Mouse (Mus musculus) cerebellum, adult (tissue): ENCODE data around the gene Edc3.

Experiments used
- ATAC-seq: cut with Nextera tagmentation; 2 replicates; pipeline ENCODE4 v1.9.2; 2017; ENCODE audit warnings: mild to moderate bottlenecking, moderate library complexity, mixed read lengths; ENCODE audit not compliant: insufficient number of reproducible peaks, low FRiP score, low TSS enrichment

Gene Edc3

GRCm38 (mm10) chr9:57760416-57761146 is 52.2 kb downstream of the Edc3 start:
- ATAC-seq, result no peak

DNA sequence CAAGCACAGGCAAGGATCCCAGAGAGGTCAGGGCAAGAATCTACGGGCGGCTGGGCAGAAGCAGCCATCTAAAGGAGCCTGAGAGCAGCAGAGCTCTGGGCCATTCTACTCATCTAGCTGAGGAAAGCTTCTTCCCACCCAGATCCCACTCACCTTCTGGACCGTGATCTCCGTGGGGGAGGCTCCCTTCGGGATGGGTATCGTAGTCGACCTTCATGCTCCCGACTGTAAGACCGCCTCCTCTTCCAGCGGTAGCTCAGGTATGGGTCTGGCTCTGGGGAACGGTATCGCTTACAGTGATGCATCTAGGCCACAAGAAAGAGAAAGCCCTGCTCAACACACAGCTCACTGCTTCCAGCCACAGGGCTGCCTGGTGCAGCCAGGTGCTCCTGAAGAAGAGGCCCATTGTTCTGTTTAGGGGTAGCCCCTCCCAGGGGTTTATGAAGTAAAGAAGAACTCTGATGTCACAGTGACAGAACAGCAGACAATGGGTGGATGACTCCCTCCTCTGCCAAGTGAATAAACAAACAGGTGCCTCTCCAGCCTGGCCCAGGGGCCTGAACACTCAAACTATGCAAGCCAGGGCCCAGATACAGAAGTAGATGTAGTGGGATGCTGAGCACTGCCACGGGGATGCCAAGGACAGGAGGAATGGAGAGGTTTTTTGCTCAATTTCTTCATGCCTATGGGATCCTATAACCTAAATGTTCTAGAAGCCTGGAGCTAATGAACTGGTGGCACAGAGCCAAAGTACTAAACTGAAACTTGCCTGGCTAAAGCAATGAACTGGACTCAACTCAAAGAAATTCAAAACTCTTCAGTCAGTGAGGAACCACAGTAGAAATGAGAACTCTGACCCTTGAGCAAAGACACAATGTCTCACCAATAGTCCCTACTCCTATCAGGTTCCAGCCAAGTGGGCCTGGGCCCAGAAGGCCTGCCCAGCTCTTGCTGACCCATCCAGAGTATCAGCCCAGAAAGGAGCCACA is 53.5 kb downstream of the Edc3 start:
- ATAC-seq, result no peak

- no peak for ATAC-seq
Measured at GRCm38 (mm10) chr9:57762563-57762991, 54.2 kb downstream of the Edc3 start.

DNA sequence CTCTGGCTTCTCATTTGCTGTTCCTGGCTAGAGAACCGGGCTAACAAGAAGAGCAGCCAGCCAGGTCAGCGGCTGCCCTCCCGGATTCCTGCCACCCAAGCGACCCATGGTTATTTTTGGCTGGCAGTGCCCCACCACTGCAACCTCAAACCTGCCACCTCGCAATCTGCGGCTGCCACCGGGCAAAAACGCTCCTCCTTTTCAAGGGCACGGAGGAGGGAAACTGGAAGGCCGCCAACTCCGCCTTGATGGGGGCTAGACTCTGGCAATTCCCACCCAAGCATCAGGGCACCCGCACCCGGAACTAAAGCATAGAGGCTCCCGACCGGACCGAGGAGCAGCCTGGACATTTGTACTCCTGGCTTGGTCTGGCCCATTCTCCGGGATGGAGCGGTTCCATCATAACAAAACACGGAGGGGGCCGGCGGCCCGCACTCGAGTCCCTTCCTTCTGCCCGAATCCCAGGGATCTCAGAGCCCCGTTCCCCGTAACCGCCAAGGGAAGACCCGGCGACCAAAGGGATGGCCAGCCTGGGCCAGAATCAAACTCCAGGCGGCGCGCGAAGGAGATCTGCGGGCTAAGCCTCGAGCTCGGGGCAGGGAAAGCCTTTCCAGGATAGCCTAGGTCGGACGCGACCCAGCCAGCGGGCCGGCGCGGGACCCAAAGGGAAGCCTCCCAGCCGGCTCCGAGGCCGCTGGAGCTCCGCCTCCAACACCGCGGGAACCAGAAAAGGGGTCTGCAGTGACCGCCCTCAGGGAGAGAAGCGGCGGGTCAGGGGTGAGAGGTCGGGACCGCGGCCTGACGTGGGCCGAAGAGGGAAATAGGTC is 56.0 kb downstream of the Edc3 start:
- 0 out of 2 replicates have a peak, but pooled peaks have one; percentile 16 for ATAC-seq

GRCm38 (mm10) chr9:57764974-57765363 is 56.6 kb downstream of the Edc3 start:
- ATAC-seq, result peak; percentile 73

DNA sequence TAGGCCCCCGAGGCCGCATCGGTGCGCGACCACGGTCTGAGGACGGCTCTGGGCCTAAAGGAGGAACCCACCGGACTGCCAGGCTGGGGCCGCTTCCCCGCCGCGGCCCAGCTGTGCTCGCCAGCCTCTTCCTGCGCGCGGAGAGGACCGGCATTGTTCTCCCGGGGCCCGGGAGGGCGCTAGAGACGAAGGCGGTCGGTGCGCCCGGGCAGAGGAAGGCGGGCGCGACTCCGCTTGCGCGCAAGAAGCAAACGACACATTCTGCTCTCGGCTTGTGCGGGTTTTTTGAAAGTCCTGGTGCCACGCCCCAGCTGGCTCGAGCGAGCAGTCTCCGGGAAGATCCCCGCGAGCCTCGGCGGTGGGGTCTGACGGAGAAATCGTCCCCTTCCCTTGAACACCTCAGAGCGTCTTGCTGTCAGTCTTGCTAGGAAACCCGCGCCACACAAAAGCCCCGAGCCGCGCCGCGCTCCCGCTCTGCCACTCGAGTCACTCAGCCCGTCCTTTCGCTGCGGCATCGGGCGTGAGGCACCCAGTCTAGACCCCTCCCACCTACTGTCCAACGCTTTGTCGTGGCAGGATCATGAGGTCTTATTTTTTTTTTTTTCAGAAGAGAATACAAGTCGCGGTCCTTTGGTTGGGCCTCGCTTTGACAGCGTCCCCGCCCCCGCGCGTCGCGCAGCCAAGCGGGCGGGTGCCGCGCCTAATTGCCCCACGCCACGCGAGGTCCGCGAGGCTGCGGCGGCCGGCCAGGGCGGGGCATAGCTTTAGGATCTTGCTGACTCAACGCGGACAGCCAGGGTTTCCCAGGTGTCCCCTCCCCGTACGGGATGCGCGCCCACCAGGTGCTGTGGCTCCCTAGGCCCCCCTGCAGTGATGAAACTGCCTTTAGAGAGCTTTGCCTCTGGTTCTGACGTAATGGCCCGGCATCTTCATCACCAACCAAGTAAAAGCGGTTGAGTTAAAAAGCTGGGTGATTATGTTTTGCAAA is 57.3 kb downstream of the Edc3 start, which contains the start of gene Clk3:
Clk3 (minus strand) TSS at position 497 of the 988 bp plus-strand sequence.
- peak; percentile 13; the same call in 1 of the 2 replicates for ATAC-seq

DNA sequence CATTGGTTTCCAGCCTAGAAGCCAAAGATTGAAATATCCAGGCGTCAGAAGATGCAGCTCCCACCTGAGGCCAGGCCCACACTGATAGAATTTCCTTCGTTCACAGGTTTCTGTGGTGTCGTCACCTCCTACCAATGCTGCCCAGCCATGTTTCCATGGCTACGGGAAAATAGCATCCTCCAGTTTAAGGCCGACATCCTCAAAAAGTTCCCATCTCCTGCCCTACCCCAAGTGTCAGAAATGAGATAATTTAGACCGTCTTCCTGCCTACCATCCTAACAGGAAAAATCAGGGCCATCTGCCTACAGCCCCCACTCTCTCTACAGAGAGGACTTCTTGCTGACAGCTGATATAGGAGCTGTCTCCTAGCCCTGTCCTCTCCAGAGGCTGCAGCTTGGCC is 58.1 kb downstream of the Edc3 start:
- no peak for ATAC-seq

- ATAC-seq, result no peak
Measured at GRCm38 (mm10) chr9:57767231-57767630, 58.9 kb downstream of the Edc3 start.

DNA sequence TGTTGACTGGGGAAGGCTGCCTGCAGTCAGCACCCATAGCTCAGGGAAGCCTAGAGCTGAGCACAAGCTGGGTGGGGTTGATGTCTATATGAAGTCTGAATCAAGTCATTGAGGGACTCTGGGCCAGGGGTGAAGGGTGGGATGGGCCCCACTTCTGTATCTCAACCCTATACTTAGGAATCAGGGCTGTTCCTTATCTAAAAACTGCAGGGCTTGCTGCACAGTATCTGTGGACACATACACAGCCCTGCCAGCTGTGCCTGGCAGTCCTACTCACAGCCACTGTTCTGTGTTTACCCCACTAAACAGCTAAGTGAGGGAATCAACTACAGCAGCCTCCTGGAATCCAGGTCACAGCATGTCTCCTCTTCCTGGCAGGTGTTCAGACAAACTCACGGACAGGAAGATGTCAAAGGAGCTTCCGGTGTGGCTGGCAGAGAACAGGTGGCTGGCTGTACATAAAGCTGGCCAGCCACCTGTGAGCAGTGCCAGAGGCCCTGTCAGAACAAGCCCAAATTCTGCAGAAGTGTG is 61.3 kb downstream of the Edc3 start:
- no peak for ATAC-seq

GRCm38 (mm10) chr9:57770214-57770613 is 61.9 kb downstream of the Edc3 start:
- ATAC-seq, result no peak

DNA sequence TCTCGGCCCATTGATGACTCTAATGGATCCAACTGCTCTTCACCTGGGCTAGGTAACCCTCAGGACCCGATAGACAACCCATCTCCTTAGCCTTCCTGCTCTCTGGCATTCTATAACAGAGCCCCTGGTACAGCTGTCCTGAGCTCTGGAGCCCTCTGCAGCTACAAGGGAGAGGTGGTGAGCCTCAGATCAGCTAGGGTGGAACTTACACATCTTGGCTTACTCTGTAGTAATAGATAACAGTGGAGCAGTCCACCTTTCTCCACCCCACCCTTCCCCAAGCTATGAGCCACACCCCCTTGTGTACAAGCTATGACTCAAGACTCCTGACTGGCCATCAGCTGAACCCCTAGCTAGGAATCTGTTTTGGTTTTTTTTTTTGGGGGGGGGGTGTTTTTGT is 62.5 kb downstream of the Edc3 start:
- no peak for ATAC-seq

- ATAC-seq, result no peak
Measured at GRCm38 (mm10) chr9:57773754-57774153, 65.4 kb downstream of the Edc3 start.

GRCm38 (mm10) chr9:57774168-57774567 is 65.8 kb downstream of the Edc3 start:
- no peak for ATAC-seq

DNA sequence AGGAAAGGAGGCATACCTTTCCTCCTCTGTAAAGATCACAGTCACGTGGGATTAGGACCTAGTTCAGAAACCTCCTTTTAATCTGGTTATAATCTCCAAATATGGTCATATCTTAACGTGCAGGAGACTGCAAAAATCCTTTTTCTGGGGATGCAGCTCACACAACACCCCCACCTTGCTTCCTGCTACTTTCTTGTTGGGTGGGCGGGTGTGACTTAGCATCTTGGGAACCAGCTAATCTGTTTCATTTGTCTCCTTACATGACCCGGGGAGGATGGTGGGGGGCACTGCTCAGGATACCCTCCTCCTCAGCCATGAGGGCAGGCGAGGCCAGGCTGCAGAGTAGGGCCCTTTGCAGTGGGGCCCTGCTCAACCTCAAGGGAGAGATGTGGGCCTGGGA is 66.7 kb downstream of the Edc3 start:
- no peak for ATAC-seq

DNA sequence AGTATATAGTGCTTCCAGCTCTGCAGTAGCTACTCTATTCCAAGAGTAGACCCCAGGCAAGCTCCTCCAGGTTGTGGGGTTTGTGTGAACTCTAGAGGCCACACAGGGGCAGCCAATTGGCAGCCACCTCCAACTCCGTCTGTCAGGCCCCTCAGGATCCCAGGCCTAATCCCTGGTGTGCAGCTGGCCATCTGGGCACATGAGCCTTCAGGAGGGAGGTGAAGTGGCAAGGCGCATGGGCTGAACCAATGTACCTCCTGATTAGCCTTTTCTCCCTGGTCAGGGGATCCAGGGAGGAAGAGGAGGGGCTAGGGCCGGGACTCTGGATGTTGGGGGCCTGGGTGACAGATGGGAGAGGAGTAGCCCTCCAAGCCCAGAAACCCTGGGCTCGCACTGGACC is 67.4 kb downstream of the Edc3 start:
- no peak for ATAC-seq

GRCm38 (mm10) chr9:57782656-57783055 is 74.3 kb downstream of the Edc3 start:
- no peak for ATAC-seq

GRCm38 (mm10) chr9:57789733-57790132 is 81.4 kb downstream of the Edc3 start:
- no peak for ATAC-seq

GRCm38 (mm10) chr9:57797456-57797855 is 89.1 kb downstream of the Edc3 start:
- ATAC-seq, result no peak

- ATAC-seq, result no peak
Measured at GRCm38 (mm10) chr9:57798725-57799253, 90.4 kb downstream of the Edc3 start.
